Mouse (Mus musculus): ENCODE measurements around the gene Sema6d. TPM values are rescaled to one million over a fixed set of nuclear protein-coding genes. Genes with fewer than 3 reads are reported as not detected.

The Sema6d gene
- polyA plus RNA-seq, 1 experiment from 2014 or later, result 4.9 TPM

DNA sequence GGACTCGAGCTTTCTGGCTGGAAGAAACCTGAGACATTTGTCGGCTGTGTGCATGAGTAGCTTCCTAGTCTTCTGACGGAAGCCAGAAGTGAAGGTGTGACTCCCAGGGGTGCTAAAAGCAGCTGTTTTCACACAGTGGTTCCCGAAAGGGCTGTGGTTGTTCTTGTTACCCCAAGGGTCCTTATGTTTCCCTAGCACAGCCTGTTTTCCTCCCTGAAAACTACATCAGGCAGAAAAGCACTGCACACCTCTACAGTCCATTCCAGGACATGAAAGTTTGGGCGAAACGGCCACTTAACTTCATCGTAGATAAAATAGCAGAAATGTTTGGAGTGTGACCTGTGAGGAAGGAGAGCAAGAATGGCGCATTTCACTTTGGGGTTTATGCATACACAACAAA lies 346.9 kb downstream of the Sema6d start:
- H3K9me3 ChIP-seq (replicated peaks; ENCODE audit: low read length), result no peaks in the 10 kb centered on the region
- 40% methylated on average over 8 of the region's 8 CpGs for WGBS
- H3K36me3 ChIP-seq (ENCODE audit: insufficient read depth, low read length), result no peaks in the 10 kb centered on the region
- H3K27ac ChIP-seq, result no peak overlapping the region
- H3K27me3 ChIP-seq (ENCODE audit: insufficient read depth, low read length), result no peaks in the 10 kb centered on the region
- no peak overlapping the region for H3K4me3 ChIP-seq (replicated peaks; ENCODE audit: low read depth, low read length)
- DNase-seq (ENCODE audit: low spot score) (no peak), ATAC-seq (replicated peaks; ENCODE audit: low FRiP score, low read depth) (no peak)
- H3K9ac ChIP-seq (ENCODE audit: low read depth, low read length), result no peak overlapping the region
- no peak overlapping the region for H3K4me2 ChIP-seq (ENCODE audit: low read length)
- H3K4me1 ChIP-seq (replicated peaks; ENCODE audit: insufficient read depth, low read length), result no peaks in the 10 kb centered on the region
- no peak for TF ChIP-seq CTCF (IDR thresholded peaks at IDR 0.05; ENCODE audit: low read depth)

DNA sequence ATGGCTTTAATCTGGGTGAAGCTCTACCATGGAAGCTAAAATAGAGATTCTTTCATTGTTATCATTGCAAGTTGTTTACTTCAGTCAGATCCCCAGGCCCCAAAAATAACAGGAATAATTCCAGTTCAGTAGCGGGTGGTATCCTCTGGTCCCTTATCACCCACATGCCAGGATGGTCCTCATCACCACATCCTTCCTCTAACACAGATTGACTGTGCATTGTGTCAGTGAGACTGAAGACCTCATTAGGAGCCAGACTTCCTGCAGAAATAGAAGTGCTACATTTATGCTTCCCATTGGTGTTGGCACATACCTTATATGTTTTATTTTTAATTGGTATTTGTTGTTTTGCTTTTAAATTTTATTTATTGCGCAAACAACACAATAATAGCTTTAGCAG lies 354.4 kb downstream of the Sema6d start:
- no peaks in the 10 kb centered on the region for H3K4me1 ChIP-seq (replicated peaks; ENCODE audit: insufficient read depth, low read length)
- no peaks in the 10 kb centered on the region for H3K9me3 ChIP-seq (replicated peaks; ENCODE audit: low read length)
- no peak for ATAC-seq (replicated peaks; ENCODE audit: low FRiP score, low read depth)
- H3K27ac ChIP-seq, result no peak overlapping the region
- DNase-seq (ENCODE audit: low spot score), result no peak
- H3K4me3 ChIP-seq (replicated peaks; ENCODE audit: low read depth, low read length), result no peak overlapping the region
- no peaks in the 10 kb centered on the region for H3K27me3 ChIP-seq (ENCODE audit: insufficient read depth, low read length)
- H3K36me3 ChIP-seq (ENCODE audit: insufficient read depth, low read length), result no peaks in the 10 kb centered on the region
- H3K4me2 ChIP-seq (ENCODE audit: low read length), result no peak overlapping the region
- no peak for TF ChIP-seq CTCF (IDR thresholded peaks at IDR 0.05; ENCODE audit: low read depth)
- WGBS, result 88% methylated on average over 2 of the region's 2 CpGs
- no peak overlapping the region for H3K9ac ChIP-seq (ENCODE audit: low read depth, low read length)

- Histone ChIP-seq H3K9me3 (replicated peaks; ENCODE audit: low read length) (no peaks in the 10 kb centered on the region), H3K4me1 (replicated peaks; ENCODE audit: insufficient read depth, low read length) (no peaks in the 10 kb centered on the region), H3K9ac (ENCODE audit: low read depth, low read length) (no peak overlapping the region), H3K27me3 (ENCODE audit: insufficient read depth, low read length) (no peaks in the 10 kb centered on the region), H3K4me3 (replicated peaks; ENCODE audit: low read depth, low read length) (no peak overlapping the region), H3K36me3 (ENCODE audit: insufficient read depth, low read length) (no peaks in the 10 kb centered on the region), H3K4me2 (ENCODE audit: low read length) (no peak overlapping the region), H3K27ac (no peak overlapping the region)
- no peak for ATAC-seq (replicated peaks; ENCODE audit: low FRiP score, low read depth)
- DNase-seq (ENCODE audit: low spot score), result no peak
- no peak for TF ChIP-seq CTCF (IDR thresholded peaks at IDR 0.05; ENCODE audit: low read depth)
- 63% methylated on average over 2 of the region's 2 CpGs for WGBS
Measured at GRCm38 (mm10) chr2:124455881-124456280, 366.1 kb downstream of the Sema6d start.

DNA sequence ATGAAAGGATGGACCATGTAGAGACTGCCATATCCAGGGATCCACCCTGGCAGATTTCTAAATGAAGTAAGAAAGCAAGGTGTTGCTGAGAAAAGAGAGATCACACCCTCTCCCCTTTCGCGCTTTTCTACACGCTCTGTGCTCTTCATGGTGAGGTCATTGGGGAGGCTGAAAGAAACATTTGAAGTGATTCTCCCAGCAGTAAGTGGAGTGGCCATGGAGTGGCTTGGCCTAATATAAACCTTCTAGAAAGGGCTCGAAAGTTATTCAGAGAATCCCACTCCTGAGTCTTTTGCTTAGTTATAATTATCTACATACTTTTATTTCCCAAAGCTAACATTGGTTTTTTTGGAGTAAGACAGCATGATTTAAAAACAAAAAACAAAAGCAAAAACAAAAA lies 367.2 kb downstream of the Sema6d start:
- TF ChIP-seq CTCF (IDR thresholded peaks at IDR 0.05; ENCODE audit: low read depth), result no peak
- Histone ChIP-seq H3K9me3 (replicated peaks; ENCODE audit: low read length) (no peaks in the 10 kb centered on the region), H3K4me3 (replicated peaks; ENCODE audit: low read depth, low read length) (no peak overlapping the region), H3K36me3 (ENCODE audit: insufficient read depth, low read length) (no peaks in the 10 kb centered on the region), H3K4me2 (ENCODE audit: low read length) (no peak overlapping the region), H3K4me1 (replicated peaks; ENCODE audit: insufficient read depth, low read length) (no peaks in the 10 kb centered on the region), H3K27me3 (ENCODE audit: insufficient read depth, low read length) (no peaks in the 10 kb centered on the region), H3K27ac (no peak overlapping the region), H3K9ac (ENCODE audit: low read depth, low read length) (no peak overlapping the region)
- 92% methylated on average over 4 of the region's 4 CpGs for WGBS
- no peak for DNase-seq (ENCODE audit: low spot score)
- ATAC-seq (replicated peaks; ENCODE audit: low FRiP score, low read depth), result no peak

DNA sequence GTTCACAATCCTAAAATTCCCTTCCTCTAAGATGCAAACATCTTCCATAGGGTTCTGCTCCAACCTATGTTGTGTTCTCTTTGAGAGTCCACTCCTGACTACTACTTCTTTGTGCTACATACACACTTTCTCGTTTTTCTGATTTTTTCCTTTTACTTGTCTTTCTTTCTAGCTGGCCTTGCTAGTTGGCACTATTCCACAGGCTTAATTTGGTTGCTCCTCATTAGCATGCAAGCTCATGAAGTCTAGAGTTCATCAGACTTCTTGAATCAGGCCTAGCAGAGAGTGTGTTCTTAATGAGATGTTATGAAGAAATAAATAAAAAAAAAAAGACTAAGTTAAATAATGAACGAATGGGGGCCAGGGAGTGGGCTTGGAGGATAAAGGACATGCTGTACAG lies 368.3 kb downstream of the Sema6d start:
- 63% methylated on average over 2 of the region's 2 CpGs for WGBS
- no peak overlapping the region for H3K9ac ChIP-seq (ENCODE audit: low read depth, low read length)
- ATAC-seq (replicated peaks; ENCODE audit: low FRiP score, low read depth) (no peak), DNase-seq (ENCODE audit: low spot score) (no peak)
- H3K27ac ChIP-seq, result no peak overlapping the region
- no peak for TF ChIP-seq CTCF (IDR thresholded peaks at IDR 0.05; ENCODE audit: low read depth)
- no peaks in the 10 kb centered on the region for H3K27me3 ChIP-seq (ENCODE audit: insufficient read depth, low read length)
- no peaks in the 10 kb centered on the region for H3K9me3 ChIP-seq (replicated peaks; ENCODE audit: low read length)
- no peak overlapping the region for H3K4me2 ChIP-seq (ENCODE audit: low read length)
- H3K4me1 ChIP-seq (replicated peaks; ENCODE audit: insufficient read depth, low read length), result no peaks in the 10 kb centered on the region
- H3K36me3 ChIP-seq (ENCODE audit: insufficient read depth, low read length), result no peaks in the 10 kb centered on the region
- H3K4me3 ChIP-seq (replicated peaks; ENCODE audit: low read depth, low read length), result no peak overlapping the region

GRCm38 (mm10) chr2:124460956-124461355 lies 371.2 kb downstream of the Sema6d start:
- WGBS, result 15% methylated on average over 2 of the region's 2 CpGs
- no peaks in the 10 kb centered on the region for H3K36me3 ChIP-seq (ENCODE audit: insufficient read depth, low read length)
- H3K9ac ChIP-seq (ENCODE audit: low read depth, low read length), result no peak overlapping the region
- H3K9me3 ChIP-seq (replicated peaks; ENCODE audit: low read length), result no peaks in the 10 kb centered on the region
- no peaks in the 10 kb centered on the region for H3K4me1 ChIP-seq (replicated peaks; ENCODE audit: insufficient read depth, low read length)
- TF ChIP-seq CTCF (IDR thresholded peaks at IDR 0.05; ENCODE audit: low read depth), result no peak
- peak; percentile 72 for DNase-seq (ENCODE audit: low spot score)
- no peak overlapping the region for H3K4me2 ChIP-seq (ENCODE audit: low read length)
- H3K27ac ChIP-seq, result 0 out of 2 replicates have a peak overlapping the region, but pooled peaks have one; percentile 25
- peak; percentile 66 for ATAC-seq (replicated peaks; ENCODE audit: low FRiP score, low read depth)
- H3K4me3 ChIP-seq (replicated peaks; ENCODE audit: low read depth, low read length), result no peak overlapping the region
- no peaks in the 10 kb centered on the region for H3K27me3 ChIP-seq (ENCODE audit: insufficient read depth, low read length)

DNA sequence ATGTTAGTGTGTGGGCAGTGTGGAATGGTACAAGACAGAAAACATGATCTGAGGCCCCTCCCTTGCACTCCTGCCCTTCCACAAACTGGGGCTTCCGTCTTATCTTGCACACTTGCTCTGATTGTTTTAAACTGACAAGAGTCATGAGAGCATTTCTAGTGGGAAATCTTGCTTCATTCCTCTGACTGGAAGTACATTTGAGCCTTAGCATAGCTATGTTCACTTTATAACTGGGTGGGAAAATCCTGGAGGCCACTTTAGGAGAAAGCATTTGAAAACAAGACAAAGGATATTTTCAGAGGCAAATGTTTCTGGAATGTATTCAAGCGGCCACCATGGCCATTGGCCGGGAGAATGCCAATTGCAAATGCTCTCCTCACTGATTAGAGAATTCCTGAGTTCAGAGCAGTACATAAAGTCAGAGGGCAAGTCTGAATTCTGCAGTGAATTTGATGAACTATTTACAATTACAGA lies 371.6 kb downstream of the Sema6d start:
- Histone ChIP-seq H3K4me3 (replicated peaks; ENCODE audit: low read depth, low read length) (no peak overlapping the region), H3K9ac (ENCODE audit: low read depth, low read length) (no peak overlapping the region), H3K27ac (no peak overlapping the region), H3K4me1 (replicated peaks; ENCODE audit: insufficient read depth, low read length) (no peaks in the 10 kb centered on the region), H3K9me3 (replicated peaks; ENCODE audit: low read length) (no peaks in the 10 kb centered on the region), H3K36me3 (ENCODE audit: insufficient read depth, low read length) (no peaks in the 10 kb centered on the region), H3K4me2 (ENCODE audit: low read length) (no peak overlapping the region), H3K27me3 (ENCODE audit: insufficient read depth, low read length) (no peaks in the 10 kb centered on the region)
- ATAC-seq (replicated peaks; ENCODE audit: low FRiP score, low read depth), result 0 out of 2 replicates have a peak, but pooled peaks have one; percentile 21
- 47% methylated on average over 3 of the region's 3 CpGs for WGBS
- no peak for DNase-seq (ENCODE audit: low spot score)
- no peak for TF ChIP-seq CTCF (IDR thresholded peaks at IDR 0.05; ENCODE audit: low read depth)
